Mouse (Mus musculus): Measurements from ENCODE around the gene Syt1. TPM values are rescaled to one million over a fixed set of nuclear protein-coding genes. Genes with fewer than 3 reads are reported as not detected.

Gene Syt1
- polyA plus RNA-seq, 1 experiment from 2014 or later: 3.3 TPM

DNA sequence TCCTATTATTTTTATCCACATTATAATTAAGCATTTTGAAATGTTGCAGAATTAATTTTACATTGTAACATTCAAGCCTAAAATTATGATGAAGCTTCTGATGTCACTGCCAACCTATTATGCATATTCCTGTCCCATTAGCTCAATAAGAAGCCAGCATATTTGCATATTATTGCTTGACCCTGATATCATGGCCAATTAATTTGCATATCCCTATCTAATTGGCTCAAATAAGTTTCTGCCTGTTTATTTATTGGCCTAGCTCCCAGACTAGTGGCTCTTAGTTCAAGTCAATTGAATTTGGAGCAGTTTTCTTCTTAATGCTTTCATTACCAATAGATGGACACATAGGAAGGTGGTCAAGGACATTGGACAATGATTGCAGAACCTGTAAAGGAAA, 433.2 kb downstream of the Syt1 start:
- H3K4me1 ChIP-seq: no peaks in the 10 kb centered on the region
- H3K27me3 ChIP-seq (replicated peaks; ENCODE audit: low read depth, poor library complexity, severe bottlenecking): no peaks in the 10 kb centered on the region
- DNase-seq (ENCODE audit: low spot score): no peak
- no peak overlapping the region for H3K27ac ChIP-seq (replicated peaks)
- H3K36me3 ChIP-seq (replicated peaks): no peaks in the 10 kb centered on the region
- H3K4me3 ChIP-seq: no peak overlapping the region
- no peaks in the 10 kb centered on the region for H3K9me3 ChIP-seq

DNA sequence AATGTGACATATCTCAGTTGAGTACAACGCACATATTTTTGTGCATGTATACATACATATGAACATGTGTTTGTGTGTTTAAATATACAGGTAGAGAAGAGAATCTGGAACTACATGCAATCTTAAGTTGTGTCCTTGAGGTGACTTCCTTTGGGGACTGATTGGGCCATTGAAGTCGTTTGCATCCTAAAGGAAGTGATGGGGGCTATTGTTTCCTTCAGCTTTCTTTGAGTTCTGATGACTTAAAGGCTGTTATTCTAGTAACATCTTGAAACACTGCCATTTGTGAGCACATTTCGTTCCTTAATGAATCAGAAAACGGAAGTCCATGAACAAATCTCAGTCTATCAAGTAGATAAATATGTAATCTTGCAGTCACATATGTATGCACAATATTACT, 438.0 kb downstream of the Syt1 start:
- H3K4me3 ChIP-seq: no peak overlapping the region
- DNase-seq (ENCODE audit: low spot score): no peak
- 76% methylated on average over 4 of the region's 4 CpGs for WGBS
- no peaks in the 10 kb centered on the region for H3K36me3 ChIP-seq (replicated peaks)
- no peaks in the 10 kb centered on the region for H3K27me3 ChIP-seq (replicated peaks; ENCODE audit: low read depth, poor library complexity, severe bottlenecking)
- peaks cover 19% of the 10 kb centered on the region for H3K4me1 ChIP-seq
- no peak overlapping the region for H3K27ac ChIP-seq (replicated peaks)
- no peaks in the 10 kb centered on the region for H3K9me3 ChIP-seq

DNA sequence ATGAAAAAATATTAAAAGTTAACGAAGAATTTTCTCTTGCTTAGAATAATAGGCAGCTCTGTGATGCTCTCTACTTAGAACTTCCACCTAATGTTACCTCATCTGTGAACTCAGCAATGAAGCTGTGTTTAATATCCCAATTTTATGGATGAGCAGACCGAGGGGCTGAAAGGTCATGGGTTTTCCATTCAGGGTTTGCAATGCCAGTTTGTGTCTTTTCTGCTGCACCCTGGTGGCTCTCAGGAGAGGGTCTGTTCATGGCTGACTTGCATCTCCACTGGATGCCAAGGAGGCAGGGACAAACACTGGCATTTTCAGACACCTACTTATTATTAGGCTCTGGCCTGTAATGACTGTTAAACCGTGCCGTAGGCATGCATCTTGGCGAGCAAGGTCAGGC, 439.7 kb downstream of the Syt1 start:
- no peaks in the 10 kb centered on the region for H3K27me3 ChIP-seq (replicated peaks; ENCODE audit: low read depth, poor library complexity, severe bottlenecking)
- H3K4me3 ChIP-seq: no peak overlapping the region
- DNase-seq (ENCODE audit: low spot score): no peak
- H3K27ac ChIP-seq (replicated peaks): no peak overlapping the region
- no peaks in the 10 kb centered on the region for H3K9me3 ChIP-seq
- H3K4me1 ChIP-seq: peaks cover 21% of the 10 kb centered on the region
- WGBS: 80% methylated on average over 5 of the region's 5 CpGs
- H3K36me3 ChIP-seq (replicated peaks): no peaks in the 10 kb centered on the region

DNA sequence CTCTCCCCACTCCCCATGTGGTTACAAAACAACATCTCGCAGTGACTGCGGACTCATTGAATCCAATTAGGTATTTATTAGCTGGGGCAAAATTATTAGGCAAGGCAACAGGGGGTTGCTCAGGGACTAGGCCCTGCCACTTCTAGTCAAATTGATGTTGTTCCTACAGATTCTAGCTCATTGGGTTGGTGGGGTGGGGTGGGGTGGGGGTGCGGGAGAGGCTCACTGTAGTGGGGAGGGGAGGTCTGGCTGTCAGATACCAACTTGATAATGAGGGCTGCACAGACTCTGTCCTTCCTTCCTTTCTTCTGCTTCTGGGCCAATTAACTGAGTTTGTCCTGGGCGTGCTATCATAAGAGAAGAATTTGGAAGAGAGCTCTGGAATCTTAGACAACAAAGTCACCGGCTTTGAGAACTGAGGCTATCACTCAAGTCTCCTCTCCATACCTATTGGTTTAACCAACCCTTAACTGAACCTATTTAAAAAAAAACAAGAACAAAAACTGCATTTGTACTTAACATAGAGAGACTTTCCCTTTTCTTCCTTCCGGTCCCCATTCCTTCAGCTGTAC, 441.1 kb downstream of the Syt1 start:
- no peaks in the 10 kb centered on the region for H3K9me3 ChIP-seq
- no peaks in the 10 kb centered on the region for H3K36me3 ChIP-seq (replicated peaks)
- H3K27ac ChIP-seq (replicated peaks): no peak overlapping the region
- no peak overlapping the region for H3K4me3 ChIP-seq
- WGBS: 77% methylated on average over 6 of the region's 6 CpGs
- peaks cover 21% of the 10 kb centered on the region for H3K4me1 ChIP-seq
- no peak for DNase-seq (ENCODE audit: low spot score)
- no peaks in the 10 kb centered on the region for H3K27me3 ChIP-seq (replicated peaks; ENCODE audit: low read depth, poor library complexity, severe bottlenecking)

DNA sequence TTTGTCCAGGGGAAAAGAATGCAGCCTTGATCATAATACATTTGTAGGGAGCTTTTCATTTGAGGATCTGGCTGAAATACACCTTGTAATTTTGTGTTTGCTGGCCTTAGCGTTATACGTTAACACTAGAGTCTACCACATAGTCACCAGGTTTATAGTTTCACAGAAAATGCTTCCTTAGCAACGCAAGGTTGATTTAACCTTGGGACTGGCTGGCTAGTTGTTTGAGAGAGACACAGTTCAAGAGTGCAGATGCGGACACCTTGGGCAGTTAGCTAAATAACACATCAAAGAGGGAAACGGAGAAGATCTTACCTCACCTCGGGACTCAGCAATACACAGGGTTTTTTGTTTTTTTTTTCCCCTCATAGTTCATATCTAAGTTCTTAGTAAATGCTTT, 441.9 kb downstream of the Syt1 start:
- no peak for DNase-seq (ENCODE audit: low spot score)
- Histone ChIP-seq H3K27ac (replicated peaks) (no peak overlapping the region), H3K4me3 (no peak overlapping the region), H3K27me3 (replicated peaks; ENCODE audit: low read depth, poor library complexity, severe bottlenecking) (no peaks in the 10 kb centered on the region), H3K36me3 (replicated peaks) (no peaks in the 10 kb centered on the region), H3K9me3 (no peaks in the 10 kb centered on the region), H3K4me1 (peaks cover 21% of the 10 kb centered on the region)
- WGBS: 71% methylated on average over 6 of the region's 6 CpGs

DNA sequence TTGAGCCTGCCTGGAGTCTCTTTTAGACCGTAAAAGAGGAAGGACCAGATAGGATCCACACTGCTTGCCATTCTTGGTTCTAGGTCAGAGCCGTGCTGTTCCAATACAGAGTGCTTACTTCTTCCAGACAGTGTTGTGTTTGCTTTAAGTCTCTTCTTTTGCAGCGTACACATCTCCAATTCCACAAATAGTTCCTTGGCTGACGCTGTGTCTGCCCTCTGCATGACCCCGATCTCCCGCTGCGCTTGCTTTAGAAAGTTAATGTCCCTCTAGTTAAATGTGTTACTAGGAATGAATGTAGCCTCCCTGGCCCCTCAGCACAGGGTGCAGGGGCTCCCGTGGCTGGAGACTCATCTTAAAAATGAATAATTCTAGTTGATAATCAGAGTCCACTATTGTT, 442.6 kb downstream of the Syt1 start:
- no peak overlapping the region for H3K4me3 ChIP-seq
- WGBS: 12% methylated on average over 8 of the region's 8 CpGs
- H3K27ac ChIP-seq (replicated peaks): no peak overlapping the region
- DNase-seq (ENCODE audit: low spot score): peak; percentile 50
- peaks cover 21% of the 10 kb centered on the region for H3K4me1 ChIP-seq
- H3K36me3 ChIP-seq (replicated peaks): no peaks in the 10 kb centered on the region
- H3K27me3 ChIP-seq (replicated peaks; ENCODE audit: low read depth, poor library complexity, severe bottlenecking): no peaks in the 10 kb centered on the region
- H3K9me3 ChIP-seq: no peaks in the 10 kb centered on the region

DNA sequence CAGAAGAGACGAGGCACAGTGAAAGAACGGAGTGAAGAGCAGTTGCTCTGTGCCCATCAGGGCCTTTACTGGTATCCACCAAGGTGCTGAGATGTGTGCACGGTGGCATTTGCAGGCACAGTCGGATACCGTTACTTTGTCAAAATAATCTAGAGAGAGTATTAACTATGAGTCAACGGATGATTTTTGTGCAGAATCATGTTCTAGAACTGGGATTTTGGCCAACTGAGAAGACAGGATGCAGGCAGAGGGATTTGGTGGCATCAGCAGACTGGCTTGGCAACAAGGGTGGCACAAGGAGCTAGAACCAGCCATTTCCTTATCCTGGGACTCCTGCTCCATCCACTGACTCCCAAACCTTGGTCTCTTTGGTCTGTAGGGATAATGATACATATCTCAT, 443.3 kb downstream of the Syt1 start:
- H3K4me1 ChIP-seq: peaks cover 21% of the 10 kb centered on the region
- 95% methylated on average over 6 of the region's 6 CpGs for WGBS
- no peak overlapping the region for H3K27ac ChIP-seq (replicated peaks)
- no peak overlapping the region for H3K4me3 ChIP-seq
- no peaks in the 10 kb centered on the region for H3K9me3 ChIP-seq
- no peak for DNase-seq (ENCODE audit: low spot score)
- H3K36me3 ChIP-seq (replicated peaks): no peaks in the 10 kb centered on the region
- no peaks in the 10 kb centered on the region for H3K27me3 ChIP-seq (replicated peaks; ENCODE audit: low read depth, poor library complexity, severe bottlenecking)

DNA sequence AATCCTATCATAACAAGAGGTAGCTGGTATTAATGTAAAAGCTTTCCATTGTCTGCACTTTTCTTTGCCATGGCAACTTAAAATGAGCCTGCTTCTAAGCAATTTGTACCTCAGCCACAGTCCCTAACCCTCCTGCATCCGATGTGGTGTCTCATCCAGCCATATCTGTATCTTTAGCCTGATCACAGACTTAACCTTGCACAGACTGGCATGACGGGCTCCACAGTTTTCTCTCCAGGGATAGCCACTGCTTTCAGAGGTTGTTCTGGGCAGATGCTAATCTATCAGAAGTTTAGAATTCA, 451.2 kb downstream of the Syt1 start:
- no peak overlapping the region for H3K27ac ChIP-seq (replicated peaks)
- peaks cover 5% of the 10 kb centered on the region; the same call in 1 of the 2 replicates for H3K4me1 ChIP-seq
- H3K4me3 ChIP-seq: no peak overlapping the region
- 79% methylated on average over 2 of the region's 2 CpGs for WGBS
- no peaks in the 10 kb centered on the region for H3K9me3 ChIP-seq
- no peaks in the 10 kb centered on the region for H3K36me3 ChIP-seq (replicated peaks)
- DNase-seq (ENCODE audit: low spot score): no peak
- H3K27me3 ChIP-seq (replicated peaks; ENCODE audit: low read depth, poor library complexity, severe bottlenecking): no peaks in the 10 kb centered on the region

DNA sequence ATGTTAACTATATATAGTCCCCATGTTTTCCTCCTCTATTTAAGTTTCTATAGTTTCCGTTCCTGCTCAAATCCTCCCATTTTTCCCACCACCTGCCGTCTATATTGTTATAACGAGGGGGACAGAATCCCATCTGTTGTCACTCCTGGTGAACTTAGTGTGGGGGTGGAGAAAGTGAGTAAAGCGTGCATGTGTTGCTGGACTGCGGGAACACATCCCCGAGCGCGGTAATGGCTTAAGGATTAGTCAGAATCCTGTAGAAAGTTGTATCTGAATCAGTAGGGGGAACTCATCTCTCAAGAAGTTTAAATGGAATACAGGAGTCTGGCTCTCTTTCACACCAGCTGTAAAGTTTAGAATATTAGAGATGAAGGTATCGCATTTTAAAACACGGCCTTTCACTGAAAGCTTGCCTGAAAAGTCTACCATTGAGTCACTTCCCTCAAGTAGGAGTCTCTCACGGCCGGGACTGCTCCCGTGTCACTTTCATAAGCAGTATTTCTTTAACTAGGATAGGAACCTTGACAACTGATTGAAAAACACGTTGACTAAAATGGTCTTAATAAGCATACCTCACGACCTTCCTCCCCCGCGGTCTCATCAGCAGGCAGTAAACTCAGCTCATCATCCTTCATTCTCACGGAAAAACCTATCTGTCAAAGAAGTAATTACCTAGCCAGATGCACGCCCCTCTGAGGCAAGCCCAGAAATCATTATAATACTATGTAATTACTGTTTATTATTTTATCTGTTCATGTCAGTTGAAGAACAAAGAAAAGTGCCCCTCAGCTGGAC, 451.8 kb downstream of the Syt1 start:
- H3K27ac ChIP-seq (replicated peaks): no peak overlapping the region
- peaks cover 5% of the 10 kb centered on the region; the same call in 1 of the 2 replicates for H3K4me1 ChIP-seq
- no peaks in the 10 kb centered on the region for H3K9me3 ChIP-seq
- no peak for DNase-seq (ENCODE audit: low spot score)
- 84% methylated on average over 19 of the region's 19 CpGs for WGBS
- no peak overlapping the region for H3K4me3 ChIP-seq
- H3K36me3 ChIP-seq (replicated peaks): no peaks in the 10 kb centered on the region
- H3K27me3 ChIP-seq (replicated peaks; ENCODE audit: low read depth, poor library complexity, severe bottlenecking): no peaks in the 10 kb centered on the region

DNA sequence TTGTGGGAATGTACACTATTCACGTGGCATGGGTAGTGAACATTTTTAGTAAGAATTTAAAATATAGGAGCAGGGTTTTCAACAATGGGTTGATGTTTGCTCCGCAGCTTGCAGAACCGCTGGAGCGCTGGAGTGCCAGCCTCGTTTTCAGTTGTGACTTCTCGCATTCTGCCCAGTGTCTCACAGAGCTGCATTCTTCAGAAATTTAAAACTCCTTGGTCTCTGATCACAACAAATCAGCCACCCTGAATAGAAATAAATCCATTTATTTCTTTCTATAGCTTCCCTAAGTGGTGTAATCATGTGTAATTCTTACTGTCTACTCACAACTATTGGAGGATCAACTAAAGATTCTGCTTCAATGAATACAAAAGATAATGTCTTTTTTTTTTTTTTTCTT, 458.2 kb downstream of the Syt1 start:
- 91% methylated on average over 6 of the region's 6 CpGs for WGBS
- H3K4me1 ChIP-seq: no peaks in the 10 kb centered on the region
- no peak overlapping the region for H3K4me3 ChIP-seq
- H3K36me3 ChIP-seq (replicated peaks): no peaks in the 10 kb centered on the region
- H3K27me3 ChIP-seq (replicated peaks; ENCODE audit: low read depth, poor library complexity, severe bottlenecking): no peaks in the 10 kb centered on the region
- H3K27ac ChIP-seq (replicated peaks): no peak overlapping the region
- DNase-seq (ENCODE audit: low spot score): no peak
- H3K9me3 ChIP-seq: no peaks in the 10 kb centered on the region

DNA sequence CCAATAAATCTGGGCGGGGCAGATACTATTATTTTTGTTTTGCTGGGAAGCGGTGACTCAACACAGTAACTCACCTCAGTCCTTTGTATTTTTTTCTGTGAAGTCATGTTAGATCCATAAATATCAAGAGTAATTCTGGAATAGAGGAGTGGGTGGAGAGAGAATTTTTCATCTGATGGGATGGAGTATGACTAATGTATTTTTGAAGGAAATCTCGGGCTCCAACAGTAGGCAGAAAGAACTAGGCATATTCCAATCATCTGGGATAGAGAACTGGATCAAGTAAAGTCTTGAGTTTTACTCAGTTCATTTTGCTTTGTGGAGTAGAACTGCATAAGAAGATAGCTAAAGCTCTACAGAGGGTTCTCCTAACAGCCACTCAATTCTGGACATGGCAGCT, 465.1 kb downstream of the Syt1 start:
- Histone ChIP-seq H3K9me3 (no peaks in the 10 kb centered on the region), H3K36me3 (replicated peaks) (no peaks in the 10 kb centered on the region), H3K4me3 (no peak overlapping the region), H3K27me3 (replicated peaks; ENCODE audit: low read depth, poor library complexity, severe bottlenecking) (no peaks in the 10 kb centered on the region), H3K4me1 (no peaks in the 10 kb centered on the region), H3K27ac (replicated peaks) (no peak overlapping the region)
- no peak for DNase-seq (ENCODE audit: low spot score)
- 95% methylated on average over 3 of the region's 3 CpGs for WGBS

DNA sequence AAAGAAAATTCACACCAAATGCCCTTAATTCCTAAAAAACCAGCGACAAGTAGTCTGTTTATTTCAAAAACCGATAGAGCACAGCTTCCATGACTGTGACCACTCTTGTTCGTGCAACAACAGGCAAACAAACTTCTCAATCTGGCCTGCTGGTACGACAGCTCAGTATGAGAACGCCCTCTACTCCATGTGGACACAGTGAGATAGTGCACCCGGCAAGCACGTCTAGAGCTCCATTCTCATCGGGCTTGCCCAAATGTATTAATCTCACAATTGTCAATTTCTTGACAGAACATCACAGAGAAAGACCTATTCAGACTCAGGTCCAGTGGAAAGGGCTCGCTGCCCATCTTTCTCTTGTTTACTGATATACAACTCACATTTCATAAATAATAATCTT, 469.2 kb downstream of the Syt1 start:
- 85% methylated on average over 9 of the region's 9 CpGs for WGBS
- no peak overlapping the region for H3K27ac ChIP-seq (replicated peaks)
- H3K4me1 ChIP-seq: no peaks in the 10 kb centered on the region
- H3K27me3 ChIP-seq (replicated peaks; ENCODE audit: low read depth, poor library complexity, severe bottlenecking): no peaks in the 10 kb centered on the region
- DNase-seq (ENCODE audit: low spot score): no peak
- H3K9me3 ChIP-seq: no peaks in the 10 kb centered on the region
- no peaks in the 10 kb centered on the region for H3K36me3 ChIP-seq (replicated peaks)
- H3K4me3 ChIP-seq: no peak overlapping the region

DNA sequence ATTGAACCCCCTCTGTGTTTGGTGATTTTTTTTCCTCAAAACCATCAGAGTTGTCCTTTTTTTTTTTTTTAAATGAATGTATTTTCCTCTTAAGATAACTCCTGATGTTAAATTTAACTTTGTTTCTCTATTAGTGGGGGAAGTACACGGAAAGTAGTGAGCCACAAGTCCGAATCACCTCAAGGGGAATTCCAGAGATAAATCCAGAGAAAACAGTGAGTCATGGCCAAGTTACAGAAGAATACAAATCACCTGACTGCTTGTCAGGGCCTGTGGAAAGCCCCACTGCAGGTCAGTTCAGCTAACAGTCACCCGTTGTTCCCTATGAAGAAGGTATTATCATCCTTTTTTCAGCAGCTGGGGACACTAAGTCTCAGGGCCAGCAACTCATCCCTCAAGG, 472.2 kb downstream of the Syt1 start:
- no peaks in the 10 kb centered on the region for H3K9me3 ChIP-seq
- H3K27ac ChIP-seq (replicated peaks): no peak overlapping the region
- H3K27me3 ChIP-seq (replicated peaks; ENCODE audit: low read depth, poor library complexity, severe bottlenecking): no peaks in the 10 kb centered on the region
- no peaks in the 10 kb centered on the region for H3K4me1 ChIP-seq
- no peak for DNase-seq (ENCODE audit: low spot score)
- WGBS: 83% methylated on average over 3 of the region's 3 CpGs
- no peak overlapping the region for H3K4me3 ChIP-seq
- no peaks in the 10 kb centered on the region for H3K36me3 ChIP-seq (replicated peaks)

Measured in embryonic facial prominence, embryonic 10.5 days (tissue).